Mouse (Mus musculus): ENCODE data around the gene Olfr1417.

Gene Olfr1417

DNA sequence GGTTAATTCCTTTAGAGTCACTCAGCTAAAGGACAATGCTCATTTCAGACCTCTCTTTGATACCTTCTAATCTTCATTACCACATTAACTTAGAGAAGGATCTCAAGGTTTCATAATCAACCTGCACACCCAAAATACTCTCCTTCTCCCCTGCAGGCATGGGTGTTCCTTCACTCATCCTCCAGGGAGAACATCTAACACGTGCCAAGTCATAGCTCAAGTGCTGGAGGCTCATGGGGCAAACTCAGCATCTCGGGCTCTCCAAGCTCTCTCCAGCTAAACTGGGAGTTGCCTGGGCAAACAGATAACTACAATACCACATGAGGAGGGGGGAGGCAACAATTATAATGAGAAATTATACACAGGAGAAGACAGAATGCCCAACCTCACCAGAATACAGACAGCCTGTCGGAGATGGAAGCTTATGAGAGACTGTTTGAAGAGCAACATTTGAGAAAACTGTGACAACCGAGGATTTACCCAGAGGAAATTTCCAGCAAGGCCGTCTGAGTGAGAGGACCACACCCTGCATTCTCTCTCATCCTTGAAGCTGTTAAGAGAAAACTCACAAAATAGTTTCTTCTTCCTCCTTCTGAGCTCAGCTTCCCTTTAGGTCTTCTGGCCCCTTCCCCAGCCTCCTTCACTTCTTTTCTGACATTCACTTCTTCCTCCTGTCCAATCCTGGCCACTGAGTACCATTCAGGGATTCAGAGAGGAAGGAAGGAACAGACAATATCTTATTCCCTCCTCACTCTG, 28.8 kb downstream of the Olfr1417 start:
- no peak for DNase-seq (ENCODE audit: low spot score)

- DNase-seq (ENCODE audit: low spot score): no peak
Observed at GRCm38 (mm10) chr19:11808452-11808851, 30.6 kb downstream of the Olfr1417 start.

GRCm38 (mm10) chr19:11807822-11808221, 31.2 kb downstream of the Olfr1417 start:
- no peak for DNase-seq (ENCODE audit: low spot score)

DNA sequence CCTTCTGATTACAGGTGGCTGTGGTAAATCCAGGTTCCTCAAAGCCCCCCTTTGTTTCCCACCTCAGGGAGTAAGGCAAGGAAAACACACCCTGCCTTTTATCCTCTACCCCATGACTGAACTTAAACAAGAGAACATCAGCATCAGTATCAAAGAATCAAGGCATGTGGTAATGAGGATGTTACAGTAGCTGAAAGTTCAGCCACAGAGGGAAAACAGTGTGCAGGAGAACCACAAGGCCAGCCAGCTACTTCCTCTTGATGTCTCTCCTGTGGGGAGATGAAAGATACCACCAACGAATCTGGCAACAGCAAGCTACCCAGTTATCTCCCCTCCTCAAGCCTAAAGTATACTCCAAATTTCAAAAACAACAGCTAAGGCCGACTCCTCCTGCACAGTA, 31.8 kb downstream of the Olfr1417 start:
- DNase-seq (ENCODE audit: low spot score): no peak

GRCm38 (mm10) chr19:11804423-11804822, 34.6 kb downstream of the Olfr1417 start:
- DNase-seq (ENCODE audit: low spot score): no peak

- DNase-seq (ENCODE audit: low spot score): no peak
Observed at GRCm38 (mm10) chr19:11800531-11801315, 38.3 kb downstream of the Olfr1417 start.

DNA sequence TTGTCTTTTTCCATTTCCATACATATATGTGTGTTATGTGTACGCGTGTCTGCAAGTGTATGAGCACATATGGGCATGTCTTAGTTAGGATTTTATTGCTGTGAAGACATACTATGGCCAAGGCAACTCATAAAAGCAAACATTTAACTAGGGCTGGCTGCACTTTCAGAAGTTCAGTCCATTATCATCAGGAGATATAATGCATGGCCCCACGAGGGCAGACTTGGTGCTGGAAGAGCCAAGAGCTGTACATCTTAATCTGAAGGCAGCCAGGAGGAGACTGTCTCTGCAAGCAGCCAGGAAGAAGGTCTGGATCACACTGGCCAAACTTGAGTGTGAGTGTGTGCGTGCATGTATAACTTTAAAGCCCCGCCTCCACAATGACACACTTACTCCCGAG, 44.6 kb downstream of the Olfr1417 start:
- no peak for DNase-seq (ENCODE audit: low spot score)

- DNase-seq (ENCODE audit: low spot score): no peak
Observed at GRCm38 (mm10) chr19:11793741-11794359, 45.2 kb downstream of the Olfr1417 start.

DNA sequence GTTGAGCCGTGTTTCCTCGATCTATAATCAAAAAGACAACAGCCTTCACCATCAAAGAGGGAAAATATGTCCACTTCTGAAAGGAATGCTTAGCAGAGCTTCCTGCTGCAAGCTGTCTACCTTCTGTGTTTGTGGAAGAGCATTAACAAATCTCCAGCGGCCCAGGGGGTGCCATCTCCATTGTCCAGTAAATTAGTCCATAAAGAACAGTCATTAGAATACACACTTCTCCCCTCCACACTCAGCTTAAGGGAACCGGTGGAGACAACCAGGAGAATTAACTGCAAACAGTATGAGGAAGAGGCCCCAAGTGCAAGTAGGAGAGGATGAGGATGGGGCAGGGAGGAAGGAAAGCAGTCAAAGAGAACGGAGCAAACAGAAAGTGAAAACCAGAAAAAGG, 47.2 kb downstream of the Olfr1417 start:
- no peak for DNase-seq (ENCODE audit: low spot score)

GRCm38 (mm10) chr19:11788876-11789275, 50.1 kb downstream of the Olfr1417 start:
- DNase-seq (ENCODE audit: low spot score): no peak

GRCm38 (mm10) chr19:11787826-11788225, 51.2 kb downstream of the Olfr1417 start:
- no peak for DNase-seq (ENCODE audit: low spot score)

DNA sequence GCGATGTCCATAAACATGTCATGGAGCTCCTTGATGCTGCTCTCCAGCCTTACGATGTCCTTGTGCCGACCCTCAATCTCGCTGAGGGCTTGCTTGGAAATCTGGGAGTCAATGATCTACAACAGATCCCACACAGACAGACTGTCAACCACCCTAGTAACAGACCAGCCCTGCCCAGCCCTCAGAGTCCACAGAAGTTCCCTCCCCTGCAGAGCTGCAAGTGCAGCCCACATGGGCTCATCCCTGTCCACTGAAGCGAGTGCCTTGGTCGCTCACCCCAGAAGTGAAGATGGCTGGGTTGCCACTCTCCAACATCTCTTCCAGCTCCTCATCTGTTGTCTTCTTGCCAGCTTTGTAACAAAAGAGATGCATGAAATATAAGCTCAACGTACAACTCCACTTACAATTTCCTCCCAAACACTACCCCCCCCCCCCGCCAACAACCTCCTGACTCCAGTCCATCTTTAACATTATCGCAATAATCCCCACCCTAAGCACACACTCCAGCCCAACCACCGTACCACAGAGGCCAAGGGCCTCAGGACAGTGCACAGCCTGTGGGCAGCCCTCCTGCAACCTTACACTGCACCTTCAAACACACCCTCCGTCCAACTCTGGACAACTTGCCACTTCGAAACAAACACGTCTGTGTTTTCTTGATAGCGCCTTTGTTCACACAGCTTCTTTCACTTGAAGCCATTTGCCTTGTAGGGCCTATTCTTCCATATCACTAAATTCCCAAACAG, 53.4 kb downstream of the Olfr1417 start:
- no peak for DNase-seq (ENCODE audit: low spot score)

- DNase-seq (ENCODE audit: low spot score): peak; percentile 44
Observed at GRCm38 (mm10) chr19:11777191-11777865, 61.7 kb downstream of the Olfr1417 start.

Measured in yolk sac, embryonic 10.5 days (tissue).